Mouse (Mus musculus) regulatory T cell (primary cell): ENCODE data around the gene Scaper.

Experiments used
- in situ Hi-C: fragments of 300-600 bp; cut with MboI, MseI; formaldehyde crosslinking; loops from one replicate; pipeline ENCODE4 v1.15.1; 2025; ENCODE audit warnings: high pct_unique_total_duplicates

Gene Scaper

GRCm38 (mm10) chr9:55608701-55609531 is 329.0 kb downstream of the Scaper start:
- in situ Hi-C loops, result no loop called here

- in situ Hi-C loops, result no loop called here
These were observed 339.3 kb downstream of the Scaper start for GRCm38 (mm10) chr9:55598594-55598993.

- in situ Hi-C loops, result no loop called here
These were observed 351.8 kb downstream of the Scaper start for GRCm38 (mm10) chr9:55586141-55586540.

GRCm38 (mm10) chr9:55581414-55581813 is 356.5 kb downstream of the Scaper start:
- in situ Hi-C loops, result no loop called here

GRCm38 (mm10) chr9:55576571-55576970 is 361.3 kb downstream of the Scaper start:
- in situ Hi-C loops, result no loop called here

GRCm38 (mm10) chr9:55571071-55571470 is 366.8 kb downstream of the Scaper start:
- in situ Hi-C loops, result no loop called here

- in situ Hi-C loops, result no loop called here
These were observed 369.3 kb downstream of the Scaper start for GRCm38 (mm10) chr9:55568466-55569159.

GRCm38 (mm10) chr9:55560960-55561359 is 377.0 kb downstream of the Scaper start:
- in situ Hi-C loops, result no loop called here

- in situ Hi-C loops, result no loop called here
These were observed 382.9 kb downstream of the Scaper start for GRCm38 (mm10) chr9:55554986-55555385.

GRCm38 (mm10) chr9:55549302-55549890 is 388.5 kb downstream of the Scaper start:
- in situ Hi-C loops, result no loop called here

- in situ Hi-C loops, result no loop called here
These were observed 389.0 kb downstream of the Scaper start for GRCm38 (mm10) chr9:55548871-55549270.

GRCm38 (mm10) chr9:55546176-55547010 is 391.5 kb downstream of the Scaper start:
- in situ Hi-C loops, result no loop called here

GRCm38 (mm10) chr9:55545556-55546175 is 392.3 kb downstream of the Scaper start:
- in situ Hi-C loops, result no loop called here

GRCm38 (mm10) chr9:55544861-55545555 is 392.9 kb downstream of the Scaper start:
- in situ Hi-C loops, result no loop called here

GRCm38 (mm10) chr9:55543703-55544401 is 394.1 kb downstream of the Scaper start:
- in situ Hi-C loops, result no loop called here

- in situ Hi-C loops, result no loop called here
These were observed 394.6 kb downstream of the Scaper start for GRCm38 (mm10) chr9:55543336-55543702.

- in situ Hi-C loops, result no loop called here
These were observed 395.3 kb downstream of the Scaper start for GRCm38 (mm10) chr9:55542366-55543325.

GRCm38 (mm10) chr9:55541681-55542365 is 396.1 kb downstream of the Scaper start:
- in situ Hi-C loops, result no loop called here
